Mouse (Mus musculus) midbrain, postnatal 0 days (tissue): Measurements from ENCODE around the gene Pxmp4. TPM values are rescaled to one million over a fixed set of nuclear protein-coding genes. Genes with fewer than 3 reads are reported as not detected.

Source experiments
- ATAC-seq: fragments of 200-750 bp; cut with Nextera tagmentation; 2 replicates; pipeline ENCODE4 v1.8.0; 2017; ENCODE audit warnings: moderate number of reproducible peaks, mild to moderate bottlenecking, moderate TSS enrichment, moderate library complexity; ENCODE audit not compliant: low FRiP score
- DNase-seq: peaks from one replicate; pipeline ENCODE4 v3.0.0-alpha.2; 2015; ENCODE audit warnings: low spot score
- H3K27ac ChIP-seq: fragments of 300-500 bp; sonication (generic); 2 replicates; pipeline ENCODE4 v1.5.1; 2014; ENCODE audit warnings: low read depth, mild to moderate bottlenecking, low read length, mixed read lengths
- H3K27me3 ChIP-seq: fragments of 300-500 bp; sonication (generic); 2 replicates; pipeline ENCODE4 v1.6.1; 2014; ENCODE audit warnings: low read length, control low read depth, mixed read lengths; ENCODE audit not compliant: insufficient read depth
- H3K36me3 ChIP-seq: fragments of 300-500 bp; sonication (generic); 2 replicates; pipeline ENCODE4 v1.6.1; 2014; ENCODE audit warnings: low read length, control low read depth, mixed read lengths; ENCODE audit not compliant: insufficient read depth
- H3K4me1 ChIP-seq: fragments of 300-500 bp; sonication (generic); 2 replicates; pipeline ENCODE4 v1.6.1; 2014; ENCODE audit warnings: mild to moderate bottlenecking, control low read depth, antibody characterized with exemption, low read length, mixed read lengths; ENCODE audit not compliant: insufficient read depth
- H3K4me2 ChIP-seq: fragments of 300-500 bp; sonication (generic); 2 replicates; pipeline ENCODE4 v1.6.1; 2014; ENCODE audit warnings: low read depth, mild to moderate bottlenecking, low read length, mixed read lengths; ENCODE audit not compliant: poor library complexity, severe bottlenecking
- H3K4me3 ChIP-seq: fragments of 300-500 bp; sonication (generic); 2 replicates; pipeline ENCODE4 v1.5.1; 2014; ENCODE audit warnings: low read depth, mild to moderate bottlenecking, low read length, moderate library complexity
- H3K9ac ChIP-seq: fragments of 300-500 bp; sonication (generic); replicated peaks from 2 replicates; pipeline ENCODE4 v1.6.1; 2014; ENCODE audit warnings: mild to moderate bottlenecking, low read length, moderate library complexity, mixed read lengths; ENCODE audit not compliant: poor library complexity, severe bottlenecking
- H3K9me3 ChIP-seq: fragments of 300-500 bp; sonication (generic); 2 replicates; pipeline ENCODE4 v1.6.1; 2016; ENCODE audit warnings: low read length, control low read depth
- CTCF ChIP-seq: IDR thresholded peaks from 2 replicates; pipeline ENCODE4 v1.5.1; 2016; ENCODE audit warnings: antibody characterized with exemption, mild to moderate bottlenecking
- WGBS: fragments of 180-500 bp; shearing (Covaris S2); extraction: QIAGEN DNeasy Blood & Tissue Kit; methylation state at CpG from one replicate; pipeline ENCODE4 v1.1.7; 2014; 5-methylcytosine and 5-hydroxymethylcytosine counted together
- polyA plus RNA-seq: library from polyadenylated mRNA; unstranded; fragments of >200 nt; fragmentation: Nextera tagmentation; extraction: Ambion mirVana; gene quantifications from 2 replicates; pipeline ENCODE4 v1.2.1, GENCODE M21; 2015
- total RNA-seq: library from RNA; depleted of rRNA; stranded (reverse); fragments of >200 nt; gene quantifications from 2 replicates; pipeline ENCODE4 v1.2.3, GENCODE M21; 2014

Gene Pxmp4
- total and polyA plus RNA-seq, 2 experiments from 2014 or later = 16.1 to 17.8 TPM

DNA sequence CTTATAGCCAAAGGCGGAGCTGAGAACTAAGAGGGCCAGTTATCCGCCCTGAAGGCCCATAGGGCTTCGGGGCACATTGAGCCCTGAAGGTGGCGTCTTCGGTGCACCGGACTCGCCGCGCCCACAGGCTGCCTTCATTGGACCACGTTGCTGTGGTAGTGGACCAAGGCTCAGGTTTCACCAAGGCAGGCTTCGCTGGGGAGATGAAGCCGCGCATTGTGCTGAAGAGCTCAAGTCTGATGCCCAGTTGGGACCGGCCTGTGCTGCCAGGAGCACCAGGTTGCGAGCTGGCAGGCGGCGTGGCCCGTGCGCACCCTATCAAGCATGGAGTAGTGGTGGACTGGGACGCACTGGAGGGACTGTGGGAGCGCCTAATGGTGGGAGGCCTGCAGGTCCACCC lies 51.6 kb downstream of the Pxmp4 start:
- 43% methylated on average over 21 of the region's 21 CpGs for WGBS
- H3K9me3 ChIP-seq = no peaks in the 10 kb centered on the region
- DNase-seq (no peak), ATAC-seq (no peak)
- TF ChIP-seq CTCF = no peak
- no peaks in the 10 kb centered on the region for H3K27me3 ChIP-seq
- peaks cover 14% of the 10 kb centered on the region; the same call in 1 of the 2 replicates for H3K4me1 ChIP-seq
- no peak overlapping the region for H3K4me3 ChIP-seq
- H3K27ac ChIP-seq = no peak overlapping the region
- no peak overlapping the region for H3K9ac ChIP-seq
- H3K36me3 ChIP-seq = 0 out of 2 replicates have a peak, but pooled peaks cover 3% of the 10 kb centered on the region
- peak overlapping the region; percentile 30 for H3K4me2 ChIP-seq

DNA sequence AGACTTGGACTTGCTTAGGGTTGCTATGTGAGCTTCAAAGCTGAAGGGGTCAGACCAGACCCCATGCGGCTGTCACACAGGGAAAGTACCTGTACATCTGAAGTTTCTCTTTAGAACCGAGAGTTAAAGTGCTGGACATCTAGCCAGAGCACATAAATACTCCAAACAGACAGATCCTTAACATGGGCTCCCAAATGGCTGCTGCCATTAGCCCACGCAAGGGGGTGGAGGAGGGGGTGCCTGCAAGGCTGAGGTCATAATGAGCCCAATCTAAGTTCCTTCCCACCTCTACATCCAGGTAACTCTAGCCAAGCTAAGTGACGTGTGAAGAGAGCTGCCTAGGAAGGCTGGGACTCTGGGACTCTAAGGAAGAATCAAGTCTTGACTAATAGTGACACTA lies 52.0 kb downstream of the Pxmp4 start, which contains the start of gene Actl10:
Gene Actl10 (plus strand): TSS at position 301 of the 400 bp plus-strand sequence.
- no peaks in the 10 kb centered on the region for H3K9me3 ChIP-seq
- H3K27ac ChIP-seq = no peak within 1 kb of the TSS
- no peaks in the 10 kb centered on the region for H3K27me3 ChIP-seq
- H3K4me1 ChIP-seq = peaks cover 14% of the 10 kb centered on the region; the same call in 1 of the 2 replicates
- 0 out of 2 replicates have a peak, but pooled peaks cover 3% of the 10 kb centered on the region for H3K36me3 ChIP-seq
- H3K4me2 ChIP-seq = peak within 1 kb of the TSS; percentile 30
- WGBS = 86% methylated on average over 4 of the region's 4 CpGs
- no peak within 1 kb of the TSS for H3K9ac ChIP-seq
- ATAC-seq = no peak
- no peak within 1 kb of the TSS for H3K4me3 ChIP-seq
- TF ChIP-seq CTCF = no peak
- no peak for DNase-seq

DNA sequence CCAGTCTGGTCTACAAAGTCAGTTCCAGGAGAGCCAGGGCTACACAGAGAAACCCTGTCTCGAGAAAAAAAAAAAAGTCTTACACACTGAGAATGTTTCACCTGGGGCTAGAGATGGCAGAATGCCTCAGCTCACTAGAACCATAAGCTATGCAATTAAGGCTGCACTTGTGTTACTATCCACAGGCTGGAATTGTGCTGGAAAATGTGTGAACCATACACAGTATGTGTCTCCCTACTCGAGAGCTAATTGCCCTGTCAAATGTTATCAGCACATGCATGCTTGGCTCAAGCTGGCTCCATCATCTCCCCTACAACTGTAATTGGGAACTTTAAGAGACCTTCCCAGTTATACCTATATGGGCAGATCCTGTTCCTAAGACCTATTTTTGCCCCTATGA lies 52.6 kb downstream of the Pxmp4 start:
- H3K4me2 ChIP-seq = no peak overlapping the region
- H3K36me3 ChIP-seq = 0 out of 2 replicates have a peak, but pooled peaks cover 3% of the 10 kb centered on the region
- no peaks in the 10 kb centered on the region for H3K27me3 ChIP-seq
- H3K9ac ChIP-seq = no peak overlapping the region
- peaks cover 14% of the 10 kb centered on the region; the same call in 1 of the 2 replicates for H3K4me1 ChIP-seq
- 86% methylated on average over 2 of the region's 2 CpGs for WGBS
- H3K27ac ChIP-seq = no peak overlapping the region
- ATAC-seq = no peak
- no peaks in the 10 kb centered on the region for H3K9me3 ChIP-seq
- no peak for TF ChIP-seq CTCF
- H3K4me3 ChIP-seq = no peak overlapping the region
- DNase-seq = peak; percentile 63

DNA sequence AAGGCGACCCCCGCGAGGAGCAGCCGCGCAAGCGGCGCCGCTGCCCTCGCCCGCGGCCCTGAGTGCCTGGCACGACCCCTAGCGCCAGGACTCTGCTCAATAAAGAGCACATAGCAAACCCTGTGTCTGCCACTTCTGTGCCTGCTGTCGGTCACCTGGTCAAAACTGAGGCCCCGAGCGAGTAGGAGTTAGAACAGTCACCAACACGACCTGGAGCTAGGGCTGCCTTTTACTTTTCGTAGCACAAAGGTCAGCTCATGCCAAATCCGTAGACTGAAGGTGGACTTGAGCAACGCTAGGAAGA lies 53.7 kb downstream of the Pxmp4 start:
- H3K27ac ChIP-seq = no peak overlapping the region
- H3K9me3 ChIP-seq = no peaks in the 10 kb centered on the region
- DNase-seq = no peak
- H3K4me1 ChIP-seq = peaks cover 14% of the 10 kb centered on the region; the same call in 1 of the 2 replicates
- H3K4me3 ChIP-seq = peak overlapping the region; percentile 42
- peak; percentile 51 for TF ChIP-seq CTCF
- no peaks in the 10 kb centered on the region for H3K27me3 ChIP-seq
- H3K36me3 ChIP-seq = no peaks in the 10 kb centered on the region
- no peak for ATAC-seq
- WGBS = 12% methylated on average over 20 of the region's 20 CpGs
- H3K9ac ChIP-seq = peak overlapping the region; percentile 56; the same call in 1 of the 2 replicates
- peak overlapping the region; percentile 77 for H3K4me2 ChIP-seq

DNA sequence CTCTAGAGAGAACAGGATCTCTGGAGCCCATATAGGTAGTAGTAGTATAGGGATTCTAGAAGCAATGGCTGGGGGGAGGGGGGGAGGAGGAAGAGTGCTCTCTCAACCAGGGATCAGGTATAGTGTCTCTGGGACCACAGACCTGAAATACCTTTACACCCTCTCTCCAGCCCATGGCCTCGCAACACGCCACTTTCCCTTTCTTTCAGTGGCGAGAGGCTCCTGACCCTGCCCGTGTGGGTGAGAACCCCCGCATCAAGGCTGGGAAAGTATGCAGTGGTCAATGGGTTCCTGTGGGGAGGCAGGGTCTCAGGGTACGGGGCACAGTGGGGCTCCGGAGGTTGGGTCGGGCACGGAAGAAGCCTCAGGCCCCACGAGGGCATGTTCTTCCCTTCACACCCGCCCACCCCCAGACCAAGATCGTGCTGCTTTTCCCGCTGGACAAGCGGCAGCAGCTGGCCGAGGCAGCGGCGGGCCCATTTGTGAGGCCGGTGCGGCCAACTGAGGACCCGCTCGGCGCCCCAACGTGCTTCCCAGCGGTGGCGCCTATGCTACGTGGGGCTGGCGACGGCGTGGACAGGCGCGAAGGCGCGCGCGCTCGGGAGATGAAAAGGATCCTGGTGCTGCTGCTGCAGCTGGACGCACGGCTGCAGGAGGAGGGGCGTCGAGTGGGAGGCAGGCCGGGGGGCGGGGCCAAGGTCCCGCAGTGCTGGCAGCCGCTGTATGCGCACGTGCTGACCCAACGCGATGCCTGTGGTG lies 54.2 kb downstream of the Pxmp4 start:
- Histone ChIP-seq H3K4me2 (peak overlapping the region; percentile 77), H3K27me3 (no peaks in the 10 kb centered on the region), H3K36me3 (no peaks in the 10 kb centered on the region), H3K4me1 (peaks cover 14% of the 10 kb centered on the region; the same call in 1 of the 2 replicates), H3K9ac (peak overlapping the region; percentile 56), H3K4me3 (peak overlapping the region; percentile 42), H3K27ac (no peak overlapping the region), H3K9me3 (no peaks in the 10 kb centered on the region)
- no peak for TF ChIP-seq CTCF
- 3% methylated on average over 45 of the region's 48 CpGs for WGBS
- peak; percentile 77 for DNase-seq
- peak; percentile 75 for ATAC-seq

DNA sequence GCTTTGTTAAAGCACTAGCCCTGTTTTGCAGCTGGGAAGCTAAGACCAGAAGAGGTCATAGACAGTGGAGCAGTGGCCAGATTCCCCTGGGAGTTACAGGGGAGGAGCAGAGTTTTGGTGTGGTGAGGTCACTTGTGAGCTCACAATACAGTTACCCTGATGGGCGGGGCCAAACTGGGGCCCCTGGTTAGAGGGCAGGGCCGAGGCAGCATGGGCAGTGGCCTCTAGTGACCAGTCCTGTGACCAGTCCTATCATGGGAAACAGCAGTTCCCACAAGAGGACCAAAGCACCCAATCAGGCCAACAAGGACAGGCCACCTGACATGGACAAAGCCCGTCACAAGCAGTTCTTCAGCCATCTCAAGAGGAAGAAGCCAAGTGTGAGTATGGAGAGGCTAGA lies 54.8 kb downstream of the Pxmp4 start:
- H3K4me3 ChIP-seq = no peak overlapping the region
- H3K4me2 ChIP-seq = peak overlapping the region; percentile 77
- no peaks in the 10 kb centered on the region for H3K36me3 ChIP-seq
- WGBS = 61% methylated on average over 3 of the region's 3 CpGs
- H3K27ac ChIP-seq = no peak overlapping the region
- DNase-seq (no peak), ATAC-seq (no peak)
- peaks cover 14% of the 10 kb centered on the region; the same call in 1 of the 2 replicates for H3K4me1 ChIP-seq
- no peaks in the 10 kb centered on the region for H3K9me3 ChIP-seq
- H3K27me3 ChIP-seq = no peaks in the 10 kb centered on the region
- no peak for TF ChIP-seq CTCF
- no peak overlapping the region for H3K9ac ChIP-seq
